Comparison of ENCODE assay signal across 8 mouse cellular contexts in genomic region chr6:29166196-29166595, GRCm38 (mm10). TPM values are rescaled to one million over a fixed set of nuclear protein-coding genes. Genes with fewer than 3 reads are reported as not detected.
DNase-seq lines count a peak whose midpoint lies in the region; ATAC-seq and TF ChIP-seq lines count a peak whose summit lies in the region.

No protein-coding gene starts in this region.

- TF ChIP-seq CTCF in kidney, adult 2 months (conservative IDR thresholded peaks at IDR 0.05; ENCODE audit: insufficient read depth, insufficient read length, low read depth, low read length): peak; percentile 26; the same call in 1 of the 2 replicates
- TF ChIP-seq CTCF in CH12.LX (conservative IDR thresholded peaks at IDR 0.05 in 1 of 2, IDR thresholded peaks at IDR 0.05 in 1 of 2; ENCODE audit: low read depth in 2 of 2, low read length in 2 of 2): peak; percentile 40 to 91; a peak in 3 of 4 replicates
- TF ChIP-seq CTCF in brain, embryonic 14.5 days (IDR thresholded peaks at IDR 0.05; ENCODE audit: borderline replicate concordance, extremely low read depth, insufficient read depth, insufficient read length): peak; percentile 47; the same call in 1 of the 2 replicates
- peak; percentile 80 for TF ChIP-seq CTCF in heart, postnatal 0 days (IDR thresholded peaks at IDR 0.05; ENCODE audit: low read depth)

- DNase-seq in kidney, adult 2 months: peak; percentile 72
- DNase-seq in CH12.LX (ENCODE audit: extremely low read depth): peak; percentile 70
- DNase-seq in brain, embryonic 14.5 days (ENCODE audit: low read depth): peak; percentile 89
- peak; percentile 41 for DNase-seq in heart, postnatal 0 days (ENCODE audit: low spot score)
- peak; percentile 57 to 77 for DNase-seq in left cerebral cortex, postnatal 25 days (ENCODE audit: low spot score in 2 of 2)
- DNase-seq in telencephalon, adult 2 months (ENCODE audit: low read depth, low spot score): peak; percentile 55
- no peak for DNase-seq in yolk sac, embryonic 10.5 days (ENCODE audit: low spot score)

- H3K9me3 ChIP-seq in kidney, embryonic 15.5 days (replicated peaks): no peaks in the 10 kb centered on the region
- H3K9me3 ChIP-seq in CH12.LX (replicated peaks; ENCODE audit: low read length): no peaks in the 10 kb centered on the region
- H3K9me3 ChIP-seq in heart, postnatal 0 days (replicated peaks; ENCODE audit: control insufficient read depth, low read length): no peaks in the 10 kb centered on the region

- 0% methylated on average over 1 of the region's 1 CpGs for whole genome bisulfite sequencing in kidney, adult 2 months
- 12% methylated on average over 1 of the region's 1 CpGs for WGBS in kidney, embryonic 15.5 days
- WGBS in heart, postnatal 0 days: 0% methylated on average over 1 of the region's 1 CpGs

- peak; percentile 93 for TF ChIP-seq RAD21 in CH12.LX (IDR thresholded peaks at IDR 0.05; ENCODE audit: low read depth, low read length)

- in situ Hi-C loops in CH12.LX (cut with MboI; ENCODE audit: low pct_ligation_motif_present, low pct_unique_long_range_greater_than_20kb, low sequenced_read_pairs): loop anchor here (5.0 kb wide), 3 partner anchors 36 to 111 kb away; partner anchors contain the start of gene Fam71f2

- H3K27me3 ChIP-seq in kidney, adult 2 months (replicated peaks; ENCODE audit: control insufficient read depth, insufficient read depth, low read length): peaks cover 4% of the 10 kb centered on the region; the same call in 1 of the 2 replicates
- H3K27me3 ChIP-seq in kidney, embryonic 15.5 days: peaks cover 48% of the 10 kb centered on the region
- peaks cover 55% of the 10 kb centered on the region for H3K27me3 ChIP-seq in CH12.LX (replicated peaks)
- peaks cover 45% of the 10 kb centered on the region for H3K27me3 ChIP-seq in heart, postnatal 0 days (ENCODE audit: control insufficient read depth, insufficient read depth, low read length)

- no peak overlapping the region for H3K4me3 ChIP-seq in kidney, adult 2 months (ENCODE audit: insufficient read depth, low read depth, low read length)
- no peak overlapping the region for H3K4me3 ChIP-seq in kidney, embryonic 15.5 days (replicated peaks)
- no peak overlapping the region for H3K4me3 ChIP-seq in CH12.LX (replicated peaks in 1 of 3; ENCODE audit: low read depth in 2 of 3, low read length in 2 of 3, poor library complexity in 1 of 3)
- H3K4me3 ChIP-seq in heart, postnatal 0 days (ENCODE audit: low read depth, low read length): no peak overlapping the region

- H3K36me3 ChIP-seq in kidney, adult 2 months (ENCODE audit: control insufficient read depth, insufficient read depth, low read length): no peaks in the 10 kb centered on the region
- H3K36me3 ChIP-seq in kidney, embryonic 15.5 days: no peaks in the 10 kb centered on the region
- H3K36me3 ChIP-seq in CH12.LX (replicated peaks in 1 of 2; ENCODE audit: control insufficient read depth in 1 of 2, insufficient read depth in 1 of 2, low read length in 1 of 2): peaks cover 0 to 9% of the 10 kb centered on the region in 2 experiments
- no peaks in the 10 kb centered on the region for H3K36me3 ChIP-seq in heart, postnatal 0 days (replicated peaks; ENCODE audit: control insufficient read depth, insufficient read depth, low read length)

- no peak for ATAC-seq in kidney, embryonic 15.5 days (replicated peaks; ENCODE audit: low FRiP score)
- no peak for ATAC-seq in heart, postnatal 0 days (ENCODE audit: insufficient read depth, low read depth)

- H3K27ac ChIP-seq in kidney, adult 2 months (ENCODE audit: insufficient read depth, low read depth, low read length): no peak overlapping the region
- no peak overlapping the region for H3K27ac ChIP-seq in kidney, embryonic 15.5 days
- no peak overlapping the region for H3K27ac ChIP-seq in CH12.LX (ENCODE audit: insufficient read depth, low read depth)
- no peak overlapping the region for H3K27ac ChIP-seq in heart, postnatal 0 days (ENCODE audit: low read depth)

- peaks cover 28% of the 10 kb centered on the region for H3K79me2 ChIP-seq in CH12.LX (replicated peaks; ENCODE audit: control insufficient read depth, extremely low read depth, insufficient read depth, poor library complexity, severe bottlenecking)

- 0 out of 2 replicates have a peak, but pooled peaks cover 3% of the 10 kb centered on the region for H3K4me1 ChIP-seq in kidney, adult 2 months (ENCODE audit: control insufficient read depth, insufficient read depth, low read length)
- peaks cover 33% of the 10 kb centered on the region for H3K4me1 ChIP-seq in kidney, embryonic 15.5 days
- peaks cover 5 to 27% of the 10 kb centered on the region in 2 experiments; a peak in 2 of 4 replicates for H3K4me1 ChIP-seq in CH12.LX (ENCODE audit: control insufficient read depth in 1 of 2, insufficient read depth in 2 of 2)
- H3K4me1 ChIP-seq in heart, postnatal 0 days (ENCODE audit: control insufficient read depth, insufficient read depth): peaks cover 9% of the 10 kb centered on the region

- TF ChIP-seq EP300 in CH12.LX (IDR thresholded peaks at IDR 0.05; ENCODE audit: low read length): no peak
- no peak for TF ChIP-seq EP300 in heart, postnatal 0 days (IDR thresholded peaks at IDR 0.05; ENCODE audit: low read depth)

- intact Hi-C loops in left cerebral cortex, postnatal 25 days (cut with DNase I): loop anchor here (1.0 to 10.0 kb wide), 3 partner anchors 32 to 299 kb away; partner anchors contain the start of genes Atp6v1f and Fam71f2

- no peak overlapping the region for H3K9ac ChIP-seq in kidney, embryonic 15.5 days
- no peak overlapping the region for H3K9ac ChIP-seq in CH12.LX (ENCODE audit: insufficient read depth, low read depth)
- no peak overlapping the region for H3K9ac ChIP-seq in heart, postnatal 0 days (replicated peaks; ENCODE audit: low read depth, low read length)

- no peak for TF ChIP-seq POLR2A in kidney, adult 2 months (IDR thresholded peaks at IDR 0.05; ENCODE audit: low read depth, low read length)
- no peak for TF ChIP-seq POLR2A in CH12.LX (IDR thresholded peaks at IDR 0.05; ENCODE audit: low read depth, low read length)
- TF ChIP-seq POLR2A in brain, embryonic 14.5 days (IDR thresholded peaks at IDR 0.05; ENCODE audit: borderline replicate concordance, extremely low read depth, insufficient read depth, insufficient read length, poor library complexity, severe bottlenecking): no peak

- dilution Hi-C loops in CH12.LX (cut with MboI; ENCODE audit: extremely low pct_ligation_motif_present, extremely low pct_unique_long_range_greater_than_20kb, low sequenced_read_pairs): no loop called here

- H3K4me2 ChIP-seq in kidney, embryonic 15.5 days: no peak overlapping the region
- H3K4me2 ChIP-seq in CH12.LX (ENCODE audit: insufficient read depth, low read depth, poor library complexity, severe bottlenecking): no peak overlapping the region
- H3K4me2 ChIP-seq in heart, postnatal 0 days (ENCODE audit: low read depth, low read length): no peak overlapping the region

TF ChIP-seq in CH12.LX, 34 proteins besides CTCF, POLR2A, EP300 and RAD21 (continues in another document):
- TF ChIP-seq ETS1 (conservative IDR thresholded peaks at IDR 0.05; ENCODE audit: low read depth, low read length) (no peak), E2F4 (IDR thresholded peaks at IDR 0.05; ENCODE audit: insufficient replicate concordance, low read depth, low read length) (no peak), HCFC1 (IDR thresholded peaks at IDR 0.05; ENCODE audit: low read depth, low read length) (no peak), PAX5 (IDR thresholded peaks at IDR 0.05; ENCODE audit: low read length) (no peak), ZNF384 (IDR thresholded peaks at IDR 0.05; ENCODE audit: low read depth, low read length) (no peak), SMC3 (IDR thresholded peaks at IDR 0.05; ENCODE audit: low read depth, low read length) (peak; percentile 76), UBTF (IDR thresholded peaks at IDR 0.05; ENCODE audit: low read depth, low read length) (no peak), MAFK (IDR thresholded peaks at IDR 0.05; ENCODE audit: insufficient replicate concordance, low read length) (no peak), GABPA (IDR thresholded peaks at IDR 0.05; ENCODE audit: insufficient replicate concordance, low read depth, low read length) (no peak), USF2 (conservative IDR thresholded peaks at IDR 0.05; ENCODE audit: low read depth, low read length) (no peak), KAT2A (IDR thresholded peaks at IDR 0.05; ENCODE audit: insufficient replicate concordance, low read length) (no peak)

RNA-seq across cellular contexts. Expression of gene Rbm28, which starts 1.4 kb away (rescaled TPM):
- 4.9 and 6.1 TPM in 2 replicates for polyA plus RNA-seq in kidney, adult 2 months (2012; rRNA removed)
- 46.1 and 48.8 TPM in 2 replicates for polyA plus RNA-seq in kidney, embryonic 15.5 days (2015; fragmentation: Nextera tagmentation; extraction: Ambion mirVana)
- total RNA-seq in CH12.LX (2012; rRNA removed) (37.6 and 46.7 TPM in 2 replicates), CH12.LX (2014; rRNA removed) (56.2 and 63.9 TPM in 2 replicates)
- 103 and 109 TPM in 2 replicates for polyA plus RNA-seq in CH12.LX (2012; ENCODE audit: insufficient read length, low read depth)
- polyA plus RNA-seq in brain, embryonic 14.5 days (2012; rRNA removed): 64.6 and 77.4 TPM in 2 replicates
- total RNA-seq in heart, postnatal 0 days (2014; rRNA removed; ENCODE audit: low replicate concordance): 6.8 and 15.3 TPM in 2 replicates
- 13.3 and 15.1 TPM in 2 replicates for polyA plus RNA-seq in heart, postnatal 0 days (2015; fragmentation: Nextera tagmentation; extraction: Ambion mirVana)
- 10 to 100 TPM; 38.7 to 45.7 TPM for total RNA-seq in left cerebral cortex, postnatal 25 days (2021)

RNA-seq across cellular contexts. Expression of gene Prrt4, which starts 13.2 kb away (rescaled TPM):
- polyA plus RNA-seq in kidney, adult 2 months (2012; rRNA removed): 0.20 and 0.24 TPM in 2 replicates
- 1.0 and 1.6 TPM in 2 replicates for polyA plus RNA-seq in kidney, embryonic 15.5 days (2015; fragmentation: Nextera tagmentation; extraction: Ambion mirVana)
- total RNA-seq in CH12.LX (2012; rRNA removed): not detected in 2 replicates
- not detected in 2 replicates for total RNA-seq in CH12.LX (2014; rRNA removed)
- not detected in 2 replicates for polyA plus RNA-seq in CH12.LX (2012; ENCODE audit: insufficient read length, low read depth)
- 7.5 and 11.1 TPM in 2 replicates for polyA plus RNA-seq in brain, embryonic 14.5 days (2012; rRNA removed)
- 0.65 and 4.9 TPM in 2 replicates for total RNA-seq in heart, postnatal 0 days (2014; rRNA removed; ENCODE audit: low replicate concordance)
- 1.3 and 1.6 TPM in 2 replicates for polyA plus RNA-seq in heart, postnatal 0 days (2015; fragmentation: Nextera tagmentation; extraction: Ambion mirVana)
- 1 to 10 TPM; 2.4 to 2.9 TPM for total RNA-seq in left cerebral cortex, postnatal 25 days (2021)

RNA-seq across cellular contexts. Expression of gene Impdh1, which starts 50.0 kb away (rescaled TPM):
- polyA plus RNA-seq in kidney, adult 2 months (2012; rRNA removed): 16.8 and 17.7 TPM in 2 replicates
- 39.7 and 44.9 TPM in 2 replicates for polyA plus RNA-seq in kidney, embryonic 15.5 days (2015; fragmentation: Nextera tagmentation; extraction: Ambion mirVana)
- total RNA-seq in CH12.LX (2012; rRNA removed) (14.9 and 17.3 TPM in 2 replicates), CH12.LX (2014; rRNA removed) (2.5 and 3.1 TPM in 2 replicates)
- polyA plus RNA-seq in CH12.LX (2012; ENCODE audit: insufficient read length, low read depth): 19.6 and 21.6 TPM in 2 replicates
- 49.2 and 52.9 TPM in 2 replicates for polyA plus RNA-seq in brain, embryonic 14.5 days (2012; rRNA removed)
- total RNA-seq in heart, postnatal 0 days (2014; rRNA removed; ENCODE audit: low replicate concordance): 13.5 and 18.9 TPM in 2 replicates
- polyA plus RNA-seq in heart, postnatal 0 days (2015; fragmentation: Nextera tagmentation; extraction: Ambion mirVana): 23.7 and 25.7 TPM in 2 replicates
- total RNA-seq in left cerebral cortex, postnatal 25 days (2021): 10 to 100 TPM; 66.1 to 68.8 TPM

Comparison
In these comparisons a context has a peak if more than half of its experiments do, and no peak if none do; other contexts are left out.
1. CTCF ChIP-seq: peak in every context shown above with its lines; median percentile 80 in heart, postnatal 0 days; 66 in CH12.LX; 47 in brain, embryonic 14.5 days; 26 in kidney, adult 2 months.